Mouse (Mus musculus): Measurements from ENCODE around the gene Gm10775. TPM values are rescaled to one million over a fixed set of nuclear protein-coding genes. Genes with fewer than 3 reads are reported as not detected.

Gm10775 gene
- not detected in 2 replicates for polyA plus RNA-seq (2012)

DNA sequence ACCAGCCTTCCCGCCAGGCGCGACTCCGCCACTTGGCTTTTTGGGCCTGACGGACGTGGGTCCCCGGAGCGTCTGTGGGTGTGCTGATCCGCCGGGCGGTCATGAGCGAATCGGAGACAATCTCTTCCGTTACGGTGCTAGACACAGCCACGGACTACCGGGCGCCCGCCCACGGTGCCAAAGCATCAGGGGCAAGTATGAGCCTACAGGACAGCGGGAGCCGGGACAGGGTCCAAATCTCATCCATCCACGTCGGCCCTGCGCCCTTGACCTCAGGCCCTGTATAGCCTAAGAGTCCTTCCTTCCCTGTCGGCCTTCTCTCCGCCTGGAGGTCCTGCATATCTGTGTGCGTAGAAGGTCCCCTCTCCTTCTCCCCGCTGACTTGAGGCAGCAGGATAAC is at the start of gene Gm10775:
Gene Gm10775, plus strand, starts transcription at position 301 of the 400 bp plus-strand sequence.

DNA sequence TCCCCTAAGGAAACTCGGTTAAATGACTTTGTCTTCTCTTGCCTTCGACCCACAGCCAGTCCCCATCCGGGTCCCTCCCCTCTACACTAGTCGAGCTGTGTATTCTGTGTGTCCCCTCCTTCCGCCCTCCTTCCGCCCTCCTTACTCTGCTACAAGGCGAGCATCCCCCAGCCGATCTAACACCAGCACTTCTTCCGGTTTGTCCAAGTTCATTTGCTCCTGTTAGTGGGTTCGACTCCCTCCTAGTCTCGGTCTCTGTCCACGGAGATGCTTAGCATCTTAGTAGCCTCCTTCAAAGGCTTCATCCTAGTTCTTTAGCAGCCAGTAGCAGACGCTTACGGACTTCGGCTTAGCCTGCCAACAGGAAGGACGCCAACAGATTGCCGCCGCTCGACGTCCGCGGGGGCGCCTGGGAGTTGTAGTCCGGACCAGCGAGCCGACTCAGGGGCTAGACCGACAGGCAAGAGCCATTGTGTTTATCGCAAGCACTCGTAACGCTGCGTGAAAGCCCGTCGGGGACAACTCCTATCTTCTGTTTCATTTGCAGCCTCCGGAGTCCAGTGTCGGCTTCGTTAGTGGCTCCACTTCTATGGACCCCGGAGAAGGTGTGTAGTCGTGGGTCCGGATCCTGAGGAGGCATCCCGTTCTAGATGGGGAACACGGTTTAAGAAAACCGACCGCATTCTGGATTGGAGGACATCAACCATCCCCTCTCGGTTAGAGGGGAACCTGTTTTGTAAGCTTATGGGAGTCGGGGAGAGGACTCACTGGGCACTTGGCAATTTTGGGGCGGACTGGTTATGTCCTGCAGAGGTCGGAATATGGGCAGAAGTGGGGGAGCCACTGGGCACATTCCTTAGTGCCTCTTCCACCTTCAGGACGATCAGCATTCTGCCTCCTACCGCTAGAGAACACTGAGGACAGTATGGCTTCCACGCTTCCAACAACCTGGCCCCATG is 19.3 kb downstream of the Gm10775 start, which contains the start of gene Zfp369:
Gene Zfp369, plus strand, starts transcription at position 432 of the 959 bp plus-strand sequence.

Other genes with a start within 250 kb of the Gm10775 start
- gene Spata31d1c, start 226.5 kb upstream of the Gm10775 start, polyA plus RNA-seq (2012), result not detected in 2 replicates
- gene Prss47, start 206.8 kb upstream of the Gm10775 start, polyA plus RNA-seq (2012), result not detected in 2 replicates
- gene Mfsd14b, start 146.6 kb upstream of the Gm10775 start, polyA plus RNA-seq (2012), result 13.6 and 19.3 TPM in 2 replicates
- not detected in 2 replicates for gene Olfr465-ps1, start 121.5 kb upstream of the Gm10775 start, polyA plus RNA-seq (2012)
- not detected in 2 replicates for gene Olfr466, start 109.3 kb upstream of the Gm10775 start, polyA plus RNA-seq (2012)
- gene Nlrp4f, start 53.6 kb upstream of the Gm10775 start, polyA plus RNA-seq (2012), result not detected in 2 replicates
- 2.9 and 3.1 TPM in 2 replicates for gene Zfp369, start 19.3 kb downstream of the Gm10775 start, polyA plus RNA-seq (2012)

Measured in megakaryocyte-erythroid progenitor cell, adult 5 weeks (primary cell).